Mouse (Mus musculus): Measurements from ENCODE around the gene Tnfrsf22.

- TF ChIP-seq KAT2A (conservative IDR thresholded peaks at IDR 0.05; ENCODE audit: low read depth, low read length) (no peak), CTCF (IDR thresholded peaks at IDR 0.05 in 2 of 3, conservative IDR thresholded peaks at IDR 0.05 in 1 of 3; ENCODE audit: control insufficient read depth in 1 of 3, insufficient read depth in 1 of 3, low read depth in 2 of 3, low read length in 3 of 3, poor library complexity in 1 of 3, severe bottlenecking in 1 of 3) (no peak), ZMIZ1 (IDR thresholded peaks at IDR 0.05; ENCODE audit: low read depth, low read length) (no peak), ELF1 (IDR thresholded peaks at IDR 0.05; ENCODE audit: low read depth, low read length) (no peak), BHLHE40 (IDR thresholded peaks at IDR 0.05; ENCODE audit: borderline replicate concordance, low read depth, low read length) (no peak), MYC (IDR thresholded peaks at IDR 0.05; ENCODE audit: low read depth, low read length) (no peak)
Measured at GRCm38 (mm10) chr7:143649034-143649768, at the start of gene Tnfrsf22.
